Mouse (Mus musculus) layer of hippocampus, postnatal 36 days (tissue): ENCODE measurements at regions not wholly inside any gene's neighbourhood (a gene's known extent, or its start where the extent isn't known, plus 50 kb on each side); places are given as distances from the start of the nearest gene placed in this dataset.
A peak's percentile ranks its signal among the peaks of the same experiment; 100 is the strongest.

ENCODE experiments used
- DNase-seq, 2 experiments: peaks; one replicate each; pipeline ENCODE4 v3.0.0; 2022

- DNase-seq = no peak
Observed at GRCm38 (mm10) chr15:36380461-36381227, 626.9 kb downstream of the Zfp706 start.

- DNase-seq = no peak
Observed at GRCm38 (mm10) chr15:36378640-36379039, 628.9 kb downstream of the Zfp706 start.

GRCm38 (mm10) chr15:36376551-36376950 lies 631.0 kb downstream of the Zfp706 start:
- DNase-seq = no peak

DNA sequence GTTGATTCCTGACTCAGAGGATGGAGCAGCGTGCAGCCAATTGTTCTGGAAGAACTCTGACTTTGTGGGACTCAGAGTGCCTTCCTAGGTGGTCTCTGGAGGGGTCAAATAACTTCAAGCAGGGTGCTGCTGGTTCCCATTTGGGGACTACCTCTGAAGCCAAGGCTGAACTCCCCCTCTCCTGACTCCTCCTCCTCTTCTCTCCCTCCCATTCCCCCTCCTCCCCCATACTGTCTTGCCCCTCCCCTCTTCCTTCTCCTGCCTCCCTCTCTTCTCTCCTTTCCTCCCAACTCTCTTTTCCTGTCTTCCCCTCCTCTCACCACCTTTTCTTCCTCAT lies 632.1 kb downstream of the Zfp706 start:
- DNase-seq = no peak

GRCm38 (mm10) chr15:36374732-36375548 lies 632.6 kb downstream of the Zfp706 start:
- DNase-seq = peak; percentile 60 to 69

- no peak for DNase-seq
Observed at GRCm38 (mm10) chr15:36373900-36374611, 633.5 kb downstream of the Zfp706 start.

- DNase-seq = no peak
Observed at GRCm38 (mm10) chr15:36373481-36373880, 634.1 kb downstream of the Zfp706 start.

DNA sequence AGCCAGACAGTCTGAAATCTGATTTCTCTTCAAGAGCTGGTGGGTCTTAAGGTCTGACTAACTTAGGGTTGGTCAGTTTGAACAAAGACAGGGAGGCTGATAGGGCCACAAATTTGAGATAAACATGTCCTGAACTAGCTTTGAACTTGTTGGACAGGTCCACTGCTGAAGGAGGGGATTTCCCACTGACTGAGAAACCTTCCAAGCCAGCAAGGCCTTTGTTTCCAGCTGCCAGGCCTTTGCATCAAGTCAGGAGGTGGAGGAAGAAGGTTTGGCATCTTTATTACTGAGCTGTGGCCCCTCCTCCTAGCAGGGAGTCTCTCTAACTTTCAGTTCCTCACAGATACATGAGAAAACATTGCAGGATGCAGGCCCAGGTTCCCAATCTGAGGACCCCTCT lies 636.2 kb downstream of the Zfp706 start:
- DNase-seq = no peak

DNA sequence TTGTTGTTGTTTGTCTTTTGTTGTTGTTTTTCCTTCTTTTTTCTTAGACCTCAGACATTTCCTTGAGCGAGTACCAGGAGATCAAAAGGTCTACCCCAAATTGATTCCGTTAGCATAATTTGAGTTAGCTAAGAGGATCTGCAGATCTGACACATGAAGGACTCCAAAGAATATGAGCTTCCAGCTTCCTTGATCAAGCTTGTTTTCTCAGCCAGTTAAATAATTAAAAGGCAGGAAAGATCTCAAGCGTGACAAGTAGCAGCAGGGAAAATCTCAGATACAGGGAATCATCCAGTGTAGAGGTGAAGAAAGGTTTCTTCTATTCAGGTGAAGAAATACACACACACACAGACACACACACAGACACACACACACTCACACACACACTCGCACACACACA lies 636.7 kb downstream of the Zfp706 start:
- DNase-seq = no peak

DNA sequence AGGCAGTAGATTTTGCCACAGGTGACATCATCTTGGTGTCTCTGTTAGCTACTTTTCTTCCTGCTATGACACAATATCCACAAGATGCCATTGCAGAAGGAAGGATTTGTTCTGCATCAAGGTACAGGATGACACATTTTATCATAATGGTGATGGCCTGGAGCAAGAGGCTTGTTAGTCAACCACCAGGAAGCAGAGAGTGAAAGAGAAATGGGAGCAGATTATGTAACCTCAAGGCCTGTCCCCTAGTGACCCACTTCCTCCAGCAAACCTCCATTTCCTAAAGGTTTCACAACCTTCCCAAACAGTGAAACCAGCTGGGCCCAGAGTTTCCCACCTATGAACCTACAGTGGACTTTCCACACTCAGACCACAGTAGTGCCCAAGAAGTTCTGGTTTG lies 640.3 kb downstream of the Zfp706 start:
- no peak for DNase-seq

- DNase-seq = no peak
Observed at GRCm38 (mm10) chr15:36364757-36365156, 642.8 kb downstream of the Zfp706 start.

- peak; percentile 42 to 43 for DNase-seq
Observed at GRCm38 (mm10) chr15:36364062-36364461, 643.5 kb downstream of the Zfp706 start.

- no peak for DNase-seq
Observed at GRCm38 (mm10) chr15:36362911-36363565, 644.5 kb downstream of the Zfp706 start.

GRCm38 (mm10) chr15:36361522-36362148 lies 645.9 kb downstream of the Zfp706 start:
- no peak for DNase-seq

- DNase-seq = no peak
Observed at GRCm38 (mm10) chr15:36360694-36361521, 646.7 kb downstream of the Zfp706 start.

DNA sequence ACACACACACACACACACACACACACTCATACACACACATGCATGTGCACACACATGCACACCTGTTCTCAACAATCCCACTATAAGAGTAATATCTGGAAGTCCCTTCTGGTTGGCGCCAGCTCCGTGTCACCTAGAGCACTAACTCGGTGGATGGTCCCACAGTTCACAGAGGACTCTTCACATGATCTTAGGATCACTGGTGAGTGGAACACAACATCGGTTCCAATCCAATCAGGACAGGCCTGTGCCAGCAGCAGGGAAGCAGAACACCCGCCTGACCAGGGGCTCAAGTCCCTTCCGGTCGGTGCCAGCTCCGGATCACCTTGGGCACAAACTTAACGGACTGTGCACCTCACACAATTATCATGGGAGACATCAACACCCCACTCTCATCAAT lies 651.7 kb downstream of the Zfp706 start:
- DNase-seq = no peak

- DNase-seq = no peak
Observed at GRCm38 (mm10) chr15:36354545-36354944, 653.0 kb downstream of the Zfp706 start.

- no peak for DNase-seq
Observed at GRCm38 (mm10) chr15:36353793-36354192, 653.8 kb downstream of the Zfp706 start.

DNA sequence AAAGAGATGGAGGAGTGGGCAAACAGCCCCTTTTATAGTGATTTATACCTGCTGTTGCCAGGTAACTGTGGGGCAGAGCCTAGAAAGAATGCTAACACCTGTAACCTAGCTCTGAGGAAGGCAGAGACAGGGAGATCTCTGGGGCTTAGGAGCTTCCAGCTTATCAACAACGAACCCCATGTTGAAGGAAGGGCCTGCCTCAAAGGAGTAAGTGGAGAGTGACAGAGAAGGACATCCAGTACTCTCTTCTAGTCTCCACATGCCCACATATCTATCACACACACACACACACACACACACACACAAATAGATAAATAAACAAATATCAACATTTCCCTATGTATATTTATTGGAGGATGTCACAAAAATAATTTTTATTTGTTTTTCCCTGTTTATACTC lies 654.6 kb downstream of the Zfp706 start:
- no peak for DNase-seq

- DNase-seq = no peak
Observed at GRCm38 (mm10) chr15:36351693-36352092, 655.9 kb downstream of the Zfp706 start.

- no peak for DNase-seq
Observed at GRCm38 (mm10) chr15:36348348-36348747, 659.2 kb downstream of the Zfp706 start.
